ENCODE assay signal across 15 mouse cellular contexts in genomic region chr3:118443742-118444332, GRCm38 (mm10).
A peak's percentile ranks its signal among the peaks of the same experiment; 100 is the strongest.
DNase-seq lines count a peak whose midpoint lies in the region; ATAC-seq lines count a peak whose summit lies in the region.
"Had no signal": no experiment of that assay in that cellular context is flagged by ENCODE, and none has a peak within 500 bp of the region (broad histone marks: within the 10 kb centered on the region; RNA-seq: fewer than 3 reads in every experiment).

No protein-coding gene starts in this region.

- no peak for ATAC-seq in limb, embryonic 11.5 days (ENCODE audit: insufficient number of reproducible peaks, low FRiP score, low TSS enrichment, low read depth)
- peak; percentile 76; the same call in 1 of the 2 replicates for ATAC-seq in embryonic facial prominence, embryonic 15.5 days (ENCODE audit: insufficient number of reproducible peaks, low FRiP score, low TSS enrichment, low read depth)
- ATAC-seq in megakaryocyte-erythroid progenitor cell, adult 5-6 weeks (replicated peaks; ENCODE audit: low FRiP score, low TSS enrichment, poor library complexity, severe bottlenecking) = no peak
- ATAC-seq: activated CD4-positive, CD25-positive, alpha-beta regulatory T cell, adult 4 months had no signal

- no peaks in the 10 kb centered on the region for H3K36me3 ChIP-seq in limb, embryonic 11.5 days (ENCODE audit: control insufficient read depth, insufficient read depth, low read length)
- H3K36me3 ChIP-seq in limb, embryonic 10.5 days = no peaks in the 10 kb centered on the region
- H3K36me3 ChIP-seq in embryonic facial prominence, embryonic 15.5 days = no peaks in the 10 kb centered on the region
- H3K36me3 ChIP-seq: neural tube, embryonic 12.5 days; stomach, embryonic 15.5 days had no signal

- no peak overlapping the region for H3K4me3 ChIP-seq in limb, embryonic 11.5 days (ENCODE audit: low read depth, low read length)
- no peak overlapping the region for H3K4me3 ChIP-seq in limb, embryonic 10.5 days
- no peak overlapping the region for H3K4me3 ChIP-seq in embryonic facial prominence, embryonic 15.5 days (replicated peaks)
- H3K4me3 ChIP-seq: neural tube, embryonic 12.5 days; stomach, embryonic 15.5 days had no signal

- peak; percentile 52 to 74 for DNase-seq in cerebellum, postnatal 10 days
- no peak for DNase-seq in cerebellum, adult 11 months
- peak; percentile 26 for DNase-seq in limb, embryonic 11.5 days (ENCODE audit: low spot score)
- no peak for DNase-seq in limb, embryonic 10.5 days (ENCODE audit: low spot score)
- peak; percentile 7 for DNase-seq in lung, postnatal 25 days (ENCODE audit: low spot score)
- no peak for DNase-seq in ovary, postnatal 14 days (ENCODE audit: low spot score)
- DNase-seq: embryo, embryonic 11 days; heart, adult 11 months; kidney, adult 9 months; thymus, postnatal 36 days had no signal

- 54% methylated on average over 8 of the region's 8 CpGs for WGBS in limb, embryonic 11.5 days
- WGBS in limb, embryonic 10.5 days = 67% methylated on average over 8 of the region's 8 CpGs
- WGBS in embryonic facial prominence, embryonic 15.5 days = 40% methylated on average over 8 of the region's 8 CpGs

- H3K27me3 ChIP-seq in limb, embryonic 11.5 days (ENCODE audit: control insufficient read depth, insufficient read depth, low read length) = no peaks in the 10 kb centered on the region
- H3K27me3 ChIP-seq in limb, embryonic 10.5 days (ENCODE audit: low read depth, poor library complexity, severe bottlenecking) = no peaks in the 10 kb centered on the region
- no peaks in the 10 kb centered on the region for H3K27me3 ChIP-seq in embryonic facial prominence, embryonic 15.5 days
- H3K27me3 ChIP-seq: neural tube, embryonic 12.5 days; stomach, embryonic 15.5 days had no signal

- no peak overlapping the region for H3K27ac ChIP-seq in limb, embryonic 11.5 days (replicated peaks; ENCODE audit: low read depth, low read length)
- no peak overlapping the region for H3K27ac ChIP-seq in limb, embryonic 10.5 days
- no peak overlapping the region for H3K27ac ChIP-seq in embryonic facial prominence, embryonic 15.5 days (replicated peaks)
- H3K27ac ChIP-seq: neural tube, embryonic 12.5 days; stomach, embryonic 15.5 days had no signal

- H3K4me1 ChIP-seq in limb, embryonic 11.5 days (ENCODE audit: control insufficient read depth, insufficient read depth, low read length) = no peaks in the 10 kb centered on the region
- peaks cover 10% of the 10 kb centered on the region for H3K4me1 ChIP-seq in limb, embryonic 10.5 days
- H3K4me1 ChIP-seq in embryonic facial prominence, embryonic 15.5 days = no peaks in the 10 kb centered on the region
- H3K4me1 ChIP-seq: neural tube, embryonic 12.5 days; stomach, embryonic 15.5 days had no signal

- H3K9ac ChIP-seq in limb, embryonic 11.5 days (ENCODE audit: low read length) = no peak overlapping the region
- H3K9ac ChIP-seq in embryonic facial prominence, embryonic 15.5 days = no peak overlapping the region
- H3K9ac ChIP-seq: neural tube, embryonic 12.5 days; stomach, embryonic 15.5 days had no signal

- no peak overlapping the region for H3K4me2 ChIP-seq in limb, embryonic 11.5 days (ENCODE audit: low read depth, severe bottlenecking)
- no peak overlapping the region for H3K4me2 ChIP-seq in embryonic facial prominence, embryonic 15.5 days (replicated peaks)
- H3K4me2 ChIP-seq: neural tube, embryonic 12.5 days; stomach, embryonic 15.5 days had no signal

- H3K9me3 ChIP-seq in limb, embryonic 11.5 days (ENCODE audit: control insufficient read depth, low read length) = no peaks in the 10 kb centered on the region
- H3K9me3 ChIP-seq in limb, embryonic 10.5 days (replicated peaks) = no peaks in the 10 kb centered on the region
- H3K9me3 ChIP-seq in embryonic facial prominence, embryonic 15.5 days (replicated peaks) = no peaks in the 10 kb centered on the region
- H3K9me3 ChIP-seq: neural tube, embryonic 12.5 days; stomach, embryonic 15.5 days had no signal

Comparison
In these comparisons a context has a peak if more than half of its experiments do, and no peak if none do; other contexts are left out.
1. DNase-seq: peak in cerebellum, postnatal 10 days (2 of 2), limb, embryonic 11.5 days (single experiment) and lung, postnatal 25 days (single experiment); none in cerebellum, adult 11 months (single experiment), limb, embryonic 10.5 days (single experiment) and ovary, postnatal 14 days (single experiment).